Mouse (Mus musculus): ENCODE measurements around the gene Cd151.
"Not testable (repeated sequence)": the region's sequence is repeated elsewhere in the genome, so short reads cannot be mapped to it uniquely, and the experiment has no call there.

The Cd151 gene

DNA sequence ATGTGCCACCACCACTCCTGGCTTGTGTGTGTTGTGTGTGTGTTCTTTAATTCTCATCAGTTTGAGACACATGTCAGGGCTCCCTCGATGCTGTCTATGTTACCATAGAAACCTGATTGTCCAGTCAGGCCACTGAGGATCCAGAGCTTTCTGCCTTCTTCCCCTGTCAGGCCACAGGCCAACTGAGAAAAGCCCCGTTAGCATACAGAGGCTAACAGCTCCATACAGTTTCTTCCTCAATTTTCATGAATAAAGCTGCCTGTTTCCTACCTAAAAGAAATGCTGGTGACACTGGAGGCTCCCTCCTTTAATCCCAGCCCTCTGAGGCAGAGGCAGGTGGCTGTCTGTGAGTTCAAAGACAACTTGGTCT lies 30.7 kb upstream of the Cd151 start:
- DNase-seq: no peak

DNA sequence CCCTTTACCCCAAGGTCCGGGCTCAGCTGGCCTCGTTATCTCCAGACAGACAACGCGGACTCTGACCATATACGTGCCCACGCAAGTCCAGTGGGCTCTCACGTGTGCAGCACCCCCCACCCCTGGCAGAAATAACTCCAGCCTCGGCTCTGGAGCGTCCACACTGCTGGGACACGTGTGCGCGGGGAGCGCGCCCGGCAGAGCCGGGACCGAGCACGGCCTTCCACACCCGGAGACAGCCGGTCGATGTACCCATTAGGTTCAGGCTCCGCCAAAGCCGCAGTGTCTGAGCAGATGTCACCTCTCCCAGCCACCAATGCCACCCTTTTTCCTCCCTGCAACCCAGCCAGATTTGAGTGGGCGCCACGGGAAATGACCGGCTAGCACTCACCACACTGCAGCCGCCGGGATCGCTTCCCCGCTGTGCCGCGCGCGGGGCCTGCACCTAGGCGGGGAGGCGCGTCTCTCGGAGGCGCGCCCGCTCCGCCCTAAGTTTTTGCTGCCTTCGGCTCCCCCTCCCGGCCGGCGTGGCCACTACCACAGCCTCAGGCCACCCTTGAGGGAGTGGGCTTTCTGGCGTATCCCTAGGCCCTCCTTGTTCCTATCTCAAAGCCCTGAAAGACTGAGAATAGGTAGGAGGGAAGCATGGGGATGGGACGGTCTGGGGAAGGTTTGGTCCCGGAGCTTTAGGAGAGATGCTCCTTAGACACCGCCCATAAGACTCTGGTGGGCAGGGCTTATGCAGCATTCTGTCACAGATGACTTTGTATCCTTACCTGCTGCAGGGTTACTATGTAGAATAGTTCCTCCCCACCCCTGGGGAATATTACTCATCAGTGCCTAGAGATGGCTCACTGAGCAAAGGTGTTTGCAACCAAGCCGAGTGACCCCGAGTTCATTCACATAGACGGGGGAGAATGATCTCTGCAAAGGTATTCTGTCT lies 29.7 kb upstream of the Cd151 start, which contains the start of gene Slc25a22:
TSS of gene Slc25a22 (minus strand) at position 715 of the 943 bp plus-strand sequence.
- DNase-seq: peak; percentile 87 to 89

DNA sequence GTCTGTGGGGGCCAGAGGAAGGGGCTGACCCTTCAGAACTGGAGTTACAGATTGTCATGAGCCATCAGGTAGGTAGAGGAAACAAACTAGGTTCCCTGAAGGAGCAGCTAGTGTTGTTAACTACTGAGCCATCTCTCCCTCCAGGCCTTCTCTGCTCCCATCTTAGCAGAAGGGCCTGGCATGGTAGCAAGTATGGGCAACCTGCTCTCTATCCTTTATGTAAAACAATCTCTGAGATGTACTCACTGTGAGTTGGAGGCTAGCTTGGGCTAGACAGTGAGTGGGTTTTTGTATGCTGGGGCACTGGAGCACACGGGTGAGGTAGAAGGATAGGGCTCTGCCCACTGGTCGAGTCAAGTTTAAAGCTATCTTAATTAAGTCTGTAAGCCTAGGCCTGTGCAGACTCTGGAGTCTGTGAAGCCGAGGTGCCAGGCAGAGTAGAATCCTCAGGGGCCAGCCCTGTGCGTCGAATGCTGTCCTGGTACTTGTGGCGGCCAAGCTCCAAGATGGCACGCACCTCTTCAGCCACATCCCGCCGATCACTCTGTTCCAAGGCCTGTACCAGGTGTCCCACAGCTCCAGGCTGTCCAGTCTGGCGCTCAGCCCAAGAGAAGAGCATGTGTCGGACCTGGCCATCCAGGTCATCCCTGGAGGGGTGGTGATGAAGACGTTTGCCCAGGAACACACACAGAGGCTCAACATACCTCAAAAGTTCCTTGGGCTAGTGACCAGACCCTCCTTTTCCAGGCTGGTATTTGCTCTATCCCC lies 28.8 kb upstream of the Cd151 start:
- DNase-seq: no peak

DNA sequence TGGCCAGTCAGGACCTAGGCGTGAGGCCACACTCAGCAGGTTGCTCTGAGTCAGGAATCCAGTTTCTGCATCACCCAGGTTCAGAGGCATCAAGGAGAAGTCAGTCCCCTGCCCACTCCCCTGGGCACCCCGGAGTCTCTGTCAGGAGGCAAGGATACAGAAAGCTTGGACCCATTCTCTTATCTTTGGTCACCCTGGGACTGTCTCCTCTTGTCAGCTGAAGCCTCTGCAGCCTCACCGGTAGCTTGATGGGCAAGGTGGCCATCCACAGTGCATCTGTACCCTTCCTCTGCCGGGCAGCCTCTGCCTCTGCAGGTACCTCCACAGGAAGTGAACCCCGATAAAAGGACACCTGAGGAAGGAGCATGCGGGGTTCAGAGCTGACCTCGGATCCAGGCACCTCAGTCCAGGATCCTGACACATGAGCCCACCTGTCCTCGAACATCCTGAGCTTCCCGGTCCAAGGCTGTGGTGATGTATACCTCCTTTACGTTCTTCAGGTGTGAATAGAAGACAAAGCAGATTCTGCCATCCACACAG lies 28.0 kb upstream of the Cd151 start:
- no peak for DNase-seq

DNA sequence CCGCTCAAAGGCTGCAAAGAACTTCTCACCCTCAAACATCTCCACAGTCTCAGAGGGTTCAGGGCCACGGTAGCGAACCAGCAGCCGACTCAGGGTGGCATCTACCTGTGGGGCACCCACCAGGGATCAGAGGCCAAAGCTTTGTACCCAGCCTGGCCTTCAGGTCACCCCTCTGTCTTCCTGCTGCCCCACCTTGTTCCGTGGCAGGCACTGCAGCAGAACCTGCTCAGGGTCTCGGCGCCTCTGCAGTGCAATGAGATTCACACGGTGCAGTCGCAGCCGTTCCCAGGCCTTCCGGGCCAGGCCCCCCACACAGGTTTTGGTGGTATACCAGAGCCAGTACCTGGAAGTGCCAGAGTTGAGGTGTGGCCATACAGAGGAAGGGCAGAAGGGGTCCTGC lies 27.4 kb upstream of the Cd151 start:
- no peak for DNase-seq

DNA sequence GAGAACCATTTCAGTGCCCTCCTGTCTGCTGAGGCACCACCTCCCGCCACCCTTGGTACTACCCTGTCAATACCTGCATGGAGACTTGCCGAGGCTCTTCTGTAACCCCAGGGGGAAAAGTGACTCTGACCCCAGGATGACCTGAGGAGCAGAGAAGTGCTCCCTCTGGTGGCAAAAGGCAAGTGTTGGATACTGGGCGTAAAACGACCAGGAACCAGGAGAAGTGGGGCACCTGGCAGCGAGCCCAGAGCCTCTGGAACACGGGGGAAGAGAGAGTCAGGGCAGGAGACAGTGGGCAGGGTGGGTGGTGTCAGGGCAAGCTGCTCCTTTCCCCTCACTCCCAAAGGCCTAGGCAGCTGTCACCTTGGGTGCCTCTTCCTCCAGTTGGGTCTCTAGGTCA lies 26.6 kb upstream of the Cd151 start:
- peak; percentile 73 to 81 for DNase-seq

DNA sequence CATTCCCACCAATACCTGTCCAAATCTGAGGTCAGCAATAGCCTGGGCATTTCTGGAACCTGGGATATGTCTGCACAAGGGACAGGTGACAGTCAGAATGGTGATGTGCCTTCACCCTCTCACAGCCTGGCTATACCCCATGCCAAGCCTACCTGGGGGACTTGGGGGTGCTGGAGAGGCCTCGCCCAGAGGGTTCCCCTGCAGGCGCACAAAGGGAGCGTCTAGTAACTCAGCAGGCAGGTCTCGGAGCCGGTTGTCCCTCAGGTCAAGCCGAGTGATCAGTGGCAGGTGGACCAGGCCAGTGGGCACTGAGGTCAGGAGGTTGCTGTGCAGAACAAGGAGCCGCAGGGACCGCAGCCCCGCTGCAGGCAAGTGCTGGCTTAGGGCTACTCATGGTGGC lies 25.7 kb upstream of the Cd151 start:
- DNase-seq: peak in 1 of 2 experiments; percentile 26

DNA sequence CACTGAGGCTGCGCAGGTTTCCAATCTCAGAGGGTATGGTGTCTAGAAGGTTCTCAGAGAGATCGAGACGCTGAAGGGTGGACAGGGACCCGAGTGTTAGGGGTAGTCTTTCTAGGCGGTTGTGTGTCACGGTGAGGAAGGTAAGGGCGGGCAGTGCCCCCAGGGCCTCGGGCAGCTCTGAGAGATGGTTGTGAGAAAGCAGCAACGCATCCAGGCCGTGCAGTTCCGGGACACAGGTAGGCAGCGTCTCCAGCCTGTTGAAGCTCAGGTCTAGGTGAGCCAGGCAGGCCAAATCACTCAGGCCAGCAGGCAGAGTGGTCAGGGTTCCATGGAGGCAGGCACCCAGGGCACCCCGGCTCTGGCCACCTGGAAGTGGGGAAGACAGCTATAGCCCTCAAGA lies 25.0 kb upstream of the Cd151 start:
- DNase-seq: peak in 1 of 2 experiments; percentile 23

DNA sequence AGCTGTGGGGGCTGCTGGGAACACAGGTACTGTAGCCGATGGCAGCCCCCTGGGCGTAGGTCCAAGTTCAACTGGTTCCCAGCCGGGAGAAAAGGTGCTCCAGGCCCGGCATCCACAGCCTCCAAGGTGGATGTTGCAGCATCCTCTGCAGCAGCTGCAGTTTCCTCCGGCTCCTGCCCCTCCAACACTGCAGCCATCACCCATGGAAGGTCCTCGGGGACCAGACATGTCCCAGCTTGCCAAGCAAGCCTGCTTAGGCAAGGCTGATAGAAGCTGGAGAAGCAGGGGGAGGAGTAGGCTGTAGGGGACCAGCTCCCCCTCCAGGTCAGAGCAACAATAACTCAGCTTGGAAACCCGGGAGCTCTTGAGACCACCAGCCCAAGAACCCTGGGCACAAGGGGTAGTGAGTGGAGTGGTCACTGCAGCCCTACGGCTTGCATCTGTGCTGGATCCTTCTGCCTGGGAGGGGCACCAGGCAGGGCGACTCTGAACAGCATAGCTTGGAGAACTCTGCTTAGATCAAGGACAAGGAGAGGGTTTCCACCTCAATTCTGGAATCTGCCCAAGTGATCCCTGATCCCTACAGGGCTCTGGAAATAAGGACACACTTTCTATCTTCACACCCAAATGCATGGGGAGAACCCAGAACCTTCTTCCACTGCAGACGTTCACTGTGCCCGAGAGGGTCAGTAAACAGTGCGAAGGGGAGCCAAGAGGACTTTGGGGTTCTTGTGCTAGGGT lies 23.9 kb upstream of the Cd151 start:
- peak; percentile 46 to 48 for DNase-seq

DNA sequence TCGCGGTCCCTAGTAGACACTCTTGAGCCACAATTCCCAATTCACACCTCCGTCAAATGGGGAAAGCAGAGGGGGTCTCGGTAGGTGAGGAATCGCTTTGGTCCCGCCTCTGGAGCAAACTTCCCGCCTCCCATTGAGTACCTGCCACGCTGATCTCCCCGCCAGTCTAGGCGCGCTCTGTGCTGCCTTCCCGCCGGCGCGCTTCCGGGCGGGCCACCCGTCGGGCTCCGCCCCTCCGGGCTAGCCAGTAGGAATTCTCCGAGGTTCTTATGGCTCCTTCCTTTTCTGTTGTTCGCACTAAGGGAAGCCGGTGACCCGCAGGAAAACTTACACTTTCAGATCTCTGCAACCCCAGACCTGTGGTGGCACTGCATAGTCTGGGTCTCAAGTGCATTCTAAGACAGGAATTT lies 23.4 kb upstream of the Cd151 start, which contains the start of gene Pidd1:
TSS of gene Pidd1 (minus strand) at position 198 of the 410 bp plus-strand sequence.
- peak; percentile 79 to 86 for DNase-seq

DNA sequence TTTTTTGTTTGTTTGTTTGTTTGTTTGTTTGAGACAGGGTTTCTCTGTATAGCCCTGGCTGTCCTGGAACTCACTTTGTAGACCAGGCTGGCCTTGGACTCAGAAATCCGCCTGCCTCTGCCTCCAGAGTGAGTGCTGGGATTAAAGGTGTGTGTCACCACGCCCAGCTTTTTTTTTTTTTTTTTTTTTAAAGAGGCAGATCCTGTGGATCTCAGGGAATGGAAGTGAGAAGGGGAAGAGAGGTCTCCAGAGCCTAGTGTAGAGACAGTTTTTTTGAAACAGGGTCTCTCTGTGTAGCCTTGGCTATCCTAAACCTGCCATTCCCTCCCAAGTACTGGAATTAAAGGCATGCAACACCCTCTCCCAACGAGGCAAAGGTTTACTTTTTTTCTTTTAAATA lies 20.8 kb upstream of the Cd151 start:
- not testable (repeated sequence) for DNase-seq

DNA sequence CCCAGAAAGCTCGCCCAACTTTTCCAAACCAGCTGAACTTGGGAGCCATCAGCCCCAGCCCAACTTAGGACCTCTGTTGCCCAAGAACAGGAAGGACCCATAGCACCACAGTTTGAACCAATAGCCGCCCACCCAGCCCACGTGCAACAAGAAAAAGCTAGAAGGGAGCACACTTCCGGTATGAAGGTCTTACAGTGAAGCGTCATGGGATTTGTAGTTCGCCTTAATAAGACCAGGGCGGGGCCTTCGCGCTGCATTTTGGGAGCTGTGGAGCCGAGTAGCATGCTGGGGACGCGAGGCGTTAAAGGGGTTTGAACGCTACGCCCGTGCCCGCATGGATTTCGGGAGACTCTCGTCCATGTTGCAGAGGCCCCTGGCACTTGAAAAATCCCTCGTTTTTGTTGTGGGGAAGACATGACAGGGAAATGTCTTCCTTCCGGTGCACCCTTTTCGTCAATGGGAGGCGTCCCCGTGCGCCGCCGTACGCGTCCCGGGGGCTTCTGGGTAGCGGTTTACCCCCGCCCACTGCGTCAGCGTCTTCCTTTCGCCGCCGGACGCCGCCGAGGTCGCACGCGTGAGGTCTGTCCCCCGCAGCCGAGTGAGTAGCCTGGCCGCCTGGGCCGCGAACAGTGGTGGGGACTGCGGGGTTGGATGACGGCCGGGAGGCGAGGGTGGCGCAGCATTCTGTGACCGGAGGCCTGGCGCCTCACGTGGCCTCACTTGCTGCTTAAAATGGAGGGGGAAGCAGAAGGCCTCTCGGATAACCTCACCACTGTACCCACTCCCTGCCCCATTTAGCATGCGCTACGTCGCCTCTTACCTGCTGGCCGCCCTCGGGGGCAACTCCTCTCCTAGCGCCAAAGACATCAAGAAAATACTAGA lies 19.8 kb upstream of the Cd151 start, which contains the start of gene Rplp2:
TSS of gene Rplp2 (plus strand) at position 261 of the 882 bp plus-strand sequence.
- DNase-seq: peak; percentile 95 to 96

DNA sequence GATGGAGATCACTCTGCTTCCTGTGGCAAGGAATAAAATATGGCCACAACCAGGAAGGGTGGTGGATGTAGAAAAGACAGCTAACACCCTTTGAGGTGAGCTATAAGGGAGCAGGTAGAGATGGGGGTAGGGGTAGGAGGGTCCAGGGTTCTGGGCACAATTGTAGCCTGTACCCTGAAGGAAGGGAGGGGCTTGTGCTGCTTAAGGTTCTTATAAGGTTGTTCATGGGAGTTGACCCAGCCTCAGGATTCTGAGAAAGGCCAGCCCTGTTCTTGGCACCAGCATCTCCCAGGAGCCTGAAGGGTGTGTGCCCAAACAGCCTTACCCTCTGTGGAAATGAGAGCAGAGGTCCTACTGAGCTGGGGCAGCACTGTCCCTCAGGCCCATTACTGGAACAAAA lies 15.3 kb upstream of the Cd151 start:
- no peak for DNase-seq

DNA sequence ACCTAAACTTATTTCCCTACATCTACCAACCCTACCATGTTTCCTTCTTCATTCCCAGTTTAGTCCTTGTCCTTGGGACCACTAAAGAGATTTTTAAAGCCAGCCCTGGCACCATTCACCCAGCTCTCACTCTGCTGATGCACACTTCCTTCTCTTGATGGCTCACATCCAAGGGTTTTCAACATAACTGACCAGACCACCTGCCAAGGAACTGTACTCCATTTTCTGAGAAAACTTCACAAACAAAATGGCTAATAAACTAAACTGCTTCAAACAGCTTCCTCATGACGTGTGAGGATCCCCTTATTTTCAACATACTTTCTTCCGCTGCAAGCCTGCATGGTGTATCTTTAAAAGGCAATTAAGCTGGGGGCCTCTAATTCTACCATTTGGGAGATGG lies 13.6 kb upstream of the Cd151 start:
- peak in 1 of 2 experiments; percentile 4 for DNase-seq

DNA sequence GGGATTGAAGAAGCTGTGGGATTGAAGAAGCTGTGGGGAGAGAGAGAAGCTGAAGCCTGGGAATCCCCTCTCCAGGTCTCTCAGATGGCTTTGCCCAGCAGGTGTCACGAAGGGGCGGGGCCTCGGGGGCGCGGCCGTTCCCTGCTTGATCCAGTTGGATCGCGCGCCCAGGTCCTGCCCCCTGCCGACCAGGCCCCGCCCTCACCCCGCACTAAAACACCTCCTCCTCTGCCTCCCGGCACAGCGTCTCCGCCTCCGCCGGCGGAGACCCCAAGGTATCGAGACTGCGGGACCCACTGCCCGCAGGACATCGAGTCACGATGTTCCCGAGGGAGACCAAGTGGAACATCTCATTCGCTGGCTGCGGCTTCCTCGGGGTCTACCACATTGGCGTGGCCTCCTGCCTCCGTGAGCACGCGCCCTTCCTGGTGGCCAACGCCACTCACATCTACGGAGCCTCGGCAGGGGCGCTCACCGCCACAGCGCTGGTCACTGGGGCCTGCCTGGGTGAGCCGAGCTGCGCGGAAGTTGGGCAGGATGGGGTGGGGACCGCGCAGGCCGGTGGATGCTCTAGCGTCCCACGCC lies 12.1 kb upstream of the Cd151 start, which contains the start of gene Pnpla2:
TSS of gene Pnpla2 (plus strand) at position 232 of the 585 bp plus-strand sequence.
- peak; percentile 97 to 98 for DNase-seq

DNA sequence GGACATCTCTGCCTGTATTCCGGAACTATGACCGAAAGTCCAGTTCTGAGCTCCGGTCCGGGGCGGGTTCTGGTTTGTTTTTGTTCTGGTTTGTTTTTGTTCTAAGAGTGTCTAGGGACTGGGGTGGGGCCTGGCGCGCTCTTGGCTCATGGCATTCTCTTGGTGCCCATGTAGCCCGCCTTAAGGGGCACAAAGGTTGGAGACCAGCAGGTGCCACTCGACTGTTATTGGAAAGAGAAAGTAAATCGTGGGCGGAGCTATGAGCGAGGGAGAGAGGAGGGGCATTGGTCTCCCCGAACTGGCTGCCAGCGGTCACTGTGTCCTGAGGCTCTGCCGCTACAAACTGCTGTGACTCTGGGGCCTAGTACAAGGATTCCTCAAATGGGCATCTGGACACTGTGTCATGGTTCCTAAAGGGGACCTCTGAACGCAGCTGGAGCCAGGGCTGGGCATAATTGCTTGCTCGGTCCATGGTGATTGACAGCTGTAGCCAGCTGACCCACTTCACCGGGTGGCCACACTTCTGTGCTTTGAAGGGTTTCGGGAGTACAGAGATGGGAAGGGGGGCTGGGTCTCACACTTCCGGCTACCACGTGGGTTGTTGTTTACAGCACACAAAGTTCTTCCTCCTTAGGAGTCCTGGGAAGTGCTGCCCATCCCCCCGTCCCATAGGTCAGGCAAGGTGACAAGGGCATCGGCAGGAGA lies 11.4 kb upstream of the Cd151 start:
- DNase-seq: peak; percentile 78 to 86

DNA sequence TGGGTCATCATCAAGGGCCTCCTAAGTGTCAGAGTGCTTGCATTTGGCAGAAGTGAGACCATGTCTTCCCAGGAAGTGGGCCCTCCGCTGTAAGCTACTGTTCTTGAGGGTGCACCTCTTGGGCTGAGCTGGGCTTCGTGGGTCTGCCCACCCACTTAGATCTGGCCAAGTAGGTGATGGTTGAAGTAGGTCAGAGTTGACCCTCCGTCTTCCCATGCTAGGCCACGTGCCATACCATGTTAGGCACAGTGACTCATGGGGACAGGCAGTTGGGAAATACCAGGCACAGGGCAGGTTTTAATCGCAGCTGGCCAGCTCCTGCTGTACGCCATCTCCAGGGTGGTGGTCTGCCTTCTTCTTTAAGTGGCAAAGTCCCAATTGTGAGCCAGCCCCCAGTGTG lies 10.5 kb upstream of the Cd151 start:
- DNase-seq: peak in 1 of 2 experiments; percentile 55

DNA sequence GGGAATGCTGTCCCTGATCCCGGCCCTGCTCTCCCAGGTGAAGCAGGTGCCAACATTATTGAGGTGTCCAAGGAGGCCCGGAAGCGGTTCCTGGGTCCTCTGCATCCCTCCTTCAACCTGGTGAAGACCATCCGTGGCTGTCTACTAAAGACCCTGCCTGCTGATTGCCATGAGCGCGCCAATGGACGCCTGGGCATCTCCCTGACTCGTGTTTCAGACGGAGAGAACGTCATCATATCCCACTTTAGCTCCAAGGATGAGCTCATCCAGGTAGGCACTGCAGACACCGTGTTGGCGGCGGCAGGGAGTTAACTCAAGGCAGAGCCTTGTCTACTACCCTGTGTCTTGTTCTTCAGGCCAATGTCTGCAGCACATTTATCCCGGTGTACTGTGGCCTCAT lies 10.0 kb upstream of the Cd151 start:
- DNase-seq: peak; percentile 4 to 27

DNA sequence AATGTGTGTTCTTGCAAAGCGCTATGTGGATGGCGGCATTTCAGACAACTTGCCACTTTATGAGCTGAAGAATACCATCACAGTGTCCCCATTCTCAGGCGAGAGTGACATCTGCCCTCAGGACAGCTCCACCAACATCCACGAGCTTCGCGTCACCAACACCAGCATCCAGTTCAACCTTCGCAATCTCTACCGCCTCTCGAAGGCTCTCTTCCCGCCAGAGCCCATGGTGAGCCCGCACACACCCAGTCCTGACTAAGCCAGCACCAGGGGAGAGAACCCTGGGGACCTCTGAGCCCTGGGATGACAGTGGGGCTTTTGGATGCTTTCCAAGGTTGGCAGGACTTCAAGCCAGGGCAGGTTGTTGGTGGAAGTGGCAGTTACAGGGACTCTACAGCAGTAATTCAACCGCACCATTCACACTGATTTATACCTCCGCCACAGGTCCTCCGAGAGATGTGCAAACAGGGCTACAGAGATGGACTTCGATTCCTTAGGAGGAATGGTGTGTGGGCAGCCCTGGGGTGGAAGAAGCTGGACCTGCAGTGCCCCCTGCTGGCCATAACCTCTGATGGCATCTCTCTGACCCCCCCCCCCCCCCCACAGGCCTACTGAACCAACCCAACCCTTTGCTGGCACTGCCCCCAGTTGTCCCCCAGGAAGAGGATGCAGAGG lies 9.1 kb upstream of the Cd151 start:
- DNase-seq: peak; percentile 50 to 72

DNA sequence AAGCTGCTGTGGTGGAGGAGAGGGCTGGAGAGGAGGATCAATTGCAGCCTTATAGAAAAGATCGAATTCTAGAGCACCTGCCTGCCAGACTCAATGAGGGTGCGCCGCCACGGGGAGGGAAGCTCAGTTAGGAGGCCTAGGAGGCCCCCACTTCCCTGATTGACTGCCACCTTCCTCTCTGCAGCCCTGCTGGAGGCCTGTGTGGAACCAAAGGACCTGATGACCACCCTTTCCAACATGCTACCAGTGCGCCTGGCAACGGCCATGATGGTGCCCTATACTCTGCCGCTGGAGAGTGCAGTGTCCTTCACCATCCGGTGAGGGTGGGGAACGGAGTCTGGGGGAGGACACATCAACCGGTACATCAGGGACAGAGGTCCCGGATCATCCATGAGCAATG lies 8.5 kb upstream of the Cd151 start:
- no peak for DNase-seq

All from lung, postnatal 4 days (tissue).